Mouse (Mus musculus): ENCODE results near the gene Sh3pxd2a. TPM values are rescaled to one million over a fixed set of nuclear protein-coding genes. Genes with fewer than 3 reads are reported as not detected.
A peak's percentile ranks its signal among the peaks of the same experiment; 100 is the strongest.

Gene Sh3pxd2a
- total RNA-seq, 1 experiment from 2014 or later: 136 TPM

DNA sequence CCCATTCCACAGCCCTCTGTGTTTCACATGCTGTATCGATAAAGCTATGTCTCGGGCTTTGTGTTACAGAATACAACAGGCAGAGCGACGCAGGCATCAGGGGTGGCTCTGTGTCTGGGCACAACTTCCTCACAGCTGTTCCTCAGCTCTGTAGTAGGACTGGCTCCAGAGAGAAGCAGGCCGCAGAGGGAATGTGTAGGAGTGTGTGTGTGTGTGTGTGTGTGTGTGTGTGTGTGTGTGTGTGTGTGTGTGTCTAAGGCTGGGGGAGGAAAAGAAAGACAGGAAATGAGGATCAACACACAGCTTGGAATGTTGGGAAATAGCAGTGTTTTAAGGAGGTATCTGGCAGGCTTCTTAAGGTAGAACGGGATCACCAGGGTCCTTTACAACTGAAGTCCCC is 187.5 kb downstream of the Sh3pxd2a start:
- DNase-seq: peak; percentile 43

DNA sequence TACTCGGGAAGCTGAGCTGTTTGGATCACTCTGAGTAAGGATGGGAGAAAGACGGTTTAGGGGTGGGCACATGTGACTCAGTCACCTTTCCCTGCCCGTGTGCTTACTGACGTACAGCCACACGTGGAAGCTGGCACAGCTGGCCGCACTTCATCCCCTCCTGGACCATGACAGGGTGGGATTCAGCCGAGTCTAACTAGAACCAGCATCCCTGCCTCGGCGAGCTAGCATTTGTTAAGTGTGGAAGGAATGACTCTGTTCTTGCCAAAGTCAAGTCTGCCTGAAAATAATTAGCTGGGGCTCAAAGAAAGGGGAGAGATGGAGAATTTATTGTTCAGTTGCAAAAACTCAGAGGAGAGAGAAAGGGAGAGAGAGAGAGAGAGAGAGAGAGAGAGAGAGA is 193.7 kb downstream of the Sh3pxd2a start:
- no peak for DNase-seq

DNA sequence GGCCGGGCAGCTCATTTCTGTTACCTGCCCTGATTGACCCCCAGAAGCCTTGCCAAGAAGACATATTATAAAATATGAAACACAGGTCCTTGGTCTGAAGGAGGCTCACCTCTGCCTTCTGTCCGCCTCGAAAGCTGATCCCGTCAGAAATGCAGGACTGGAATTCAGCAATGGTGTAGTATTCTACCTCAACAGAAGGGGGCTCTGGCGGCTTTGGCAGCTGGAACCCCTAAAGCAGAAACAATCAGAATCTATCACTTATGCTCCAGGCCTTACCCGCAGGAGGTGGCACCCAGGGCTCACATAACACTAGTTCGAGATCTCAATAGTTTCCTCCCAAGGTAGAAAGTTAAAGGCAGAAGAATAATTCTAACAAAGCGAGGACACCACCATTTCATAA is 194.5 kb downstream of the Sh3pxd2a start:
- peak; percentile 48 for DNase-seq

DNA sequence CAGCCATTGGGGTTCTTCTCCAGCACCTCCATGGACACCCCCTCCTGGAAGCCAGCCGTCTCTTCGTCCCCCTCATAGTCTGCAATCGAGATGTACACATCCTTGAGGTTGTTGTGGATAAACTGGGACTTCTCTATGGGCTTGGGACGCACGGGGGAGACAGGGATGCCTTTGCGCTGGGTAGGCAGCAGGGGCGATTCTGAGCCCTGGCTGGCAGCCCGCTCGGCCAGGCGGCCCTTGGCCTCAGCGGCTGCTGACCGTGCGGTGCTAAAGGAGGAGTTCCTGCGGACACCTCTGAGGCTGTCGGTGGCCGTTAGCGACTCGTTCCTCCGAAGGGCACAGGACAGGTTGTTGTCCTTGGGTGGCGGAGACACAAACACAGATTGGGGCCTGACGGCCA is 197.1 kb downstream of the Sh3pxd2a start:
- DNase-seq: no peak

DNA sequence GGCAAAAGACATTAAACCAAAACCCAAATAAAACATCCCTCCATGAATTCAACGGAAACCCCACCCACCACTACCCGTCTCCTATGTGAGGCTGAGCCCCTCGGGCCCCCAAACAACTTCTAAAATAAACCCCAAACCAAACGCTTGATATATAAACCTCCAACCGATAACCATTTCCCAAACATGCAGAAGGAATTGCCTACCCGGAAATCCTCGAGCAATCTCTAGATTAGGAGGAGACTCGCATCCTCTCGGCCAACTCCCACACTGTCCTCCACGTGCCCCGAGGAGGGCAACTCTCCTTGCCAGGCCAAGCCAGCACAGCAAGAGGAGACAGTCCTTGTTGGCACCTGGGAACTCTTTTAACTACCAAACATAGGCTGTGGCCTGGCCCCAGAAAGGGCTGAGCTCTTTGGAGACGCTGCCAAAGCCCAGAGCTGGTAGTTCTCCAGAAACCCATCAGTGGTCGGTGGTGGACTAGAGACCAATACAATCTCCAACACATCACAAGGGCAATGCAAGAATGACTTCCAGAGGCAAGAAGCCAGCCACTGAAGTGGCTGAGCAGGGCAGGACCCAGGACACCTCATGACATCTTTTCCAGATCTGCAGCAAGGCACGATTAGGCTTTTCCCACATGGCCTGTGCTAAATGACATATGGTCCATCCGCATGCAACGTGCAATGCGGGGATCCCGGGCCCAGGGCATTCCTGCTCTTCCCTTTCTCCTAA is 198.0 kb downstream of the Sh3pxd2a start:
- no peak for DNase-seq

DNA sequence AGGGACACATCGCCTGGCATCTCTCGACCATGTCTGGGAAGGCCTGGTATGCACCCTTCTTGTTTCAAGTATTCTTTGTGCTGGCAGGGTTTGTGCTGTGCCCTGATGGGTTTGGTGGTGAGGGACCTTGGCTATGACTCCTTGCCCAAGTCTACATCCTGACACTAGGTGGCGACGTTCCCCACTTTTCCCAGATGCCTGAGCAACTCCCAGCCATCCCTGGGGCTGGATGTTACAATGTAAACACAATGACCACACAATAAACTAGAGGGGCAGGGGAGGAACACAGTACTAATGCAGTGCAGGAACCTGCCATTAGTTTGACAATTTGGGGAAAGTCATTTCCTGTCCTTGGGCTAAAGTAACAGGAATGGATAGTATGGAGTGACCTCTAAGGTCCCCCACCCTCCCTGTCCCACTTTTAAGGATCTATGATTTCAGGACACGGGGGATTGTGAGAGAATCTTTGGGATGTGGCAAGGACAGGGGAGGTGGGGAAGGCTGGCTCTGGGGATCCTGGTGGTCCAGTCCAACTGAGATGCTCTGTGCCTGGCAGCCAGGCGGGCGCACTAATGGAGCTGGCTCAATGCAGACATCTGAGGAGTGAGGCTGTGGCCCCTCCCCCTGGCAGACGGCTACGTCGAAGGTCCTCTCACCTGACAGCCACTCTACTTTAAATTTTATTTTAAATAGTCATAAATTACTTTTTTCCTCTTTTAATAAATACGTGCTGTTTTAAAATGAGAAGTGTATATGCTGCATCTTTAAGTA is 199.7 kb downstream of the Sh3pxd2a start:
- peak; percentile 85 for DNase-seq

DNA sequence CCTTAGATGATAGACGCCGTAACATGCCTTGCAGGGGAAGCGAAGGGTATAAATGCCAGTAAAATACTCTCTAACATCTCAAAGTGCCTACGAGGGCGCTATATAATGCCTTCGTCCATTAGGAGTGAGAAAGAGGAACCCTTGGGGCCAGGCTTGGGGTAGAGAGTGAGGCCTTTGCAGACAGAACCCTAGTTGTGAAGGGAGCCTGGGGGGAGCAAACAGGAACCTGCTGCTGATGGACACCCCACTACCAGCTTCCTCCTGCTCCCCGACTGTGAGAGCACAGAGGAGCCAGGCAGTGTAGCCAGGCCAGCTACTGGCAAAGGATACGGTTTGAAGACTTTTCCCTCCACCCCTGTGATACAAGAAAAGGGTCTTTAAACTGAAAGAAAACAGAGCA is 200.6 kb downstream of the Sh3pxd2a start:
- no peak for DNase-seq

DNA sequence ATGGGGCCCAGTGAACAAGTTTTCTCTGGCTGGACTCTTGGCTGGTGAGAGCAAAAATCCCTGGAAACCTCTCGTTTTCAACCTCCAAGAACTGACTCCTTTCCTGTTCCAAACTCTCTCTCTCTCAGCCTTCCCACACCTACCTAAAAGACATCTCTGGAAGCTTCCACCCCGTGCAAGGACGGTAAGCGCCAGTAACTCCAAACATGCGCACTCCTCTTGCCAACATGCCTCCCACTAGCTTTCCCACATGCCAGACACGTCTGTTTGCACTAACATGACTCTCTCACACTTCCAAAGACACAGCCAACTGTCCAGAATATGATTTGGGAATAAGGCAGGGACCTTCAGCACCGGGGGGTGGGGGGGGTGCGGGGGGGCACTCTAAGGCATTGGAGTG is 203.0 kb downstream of the Sh3pxd2a start:
- DNase-seq: no peak

DNA sequence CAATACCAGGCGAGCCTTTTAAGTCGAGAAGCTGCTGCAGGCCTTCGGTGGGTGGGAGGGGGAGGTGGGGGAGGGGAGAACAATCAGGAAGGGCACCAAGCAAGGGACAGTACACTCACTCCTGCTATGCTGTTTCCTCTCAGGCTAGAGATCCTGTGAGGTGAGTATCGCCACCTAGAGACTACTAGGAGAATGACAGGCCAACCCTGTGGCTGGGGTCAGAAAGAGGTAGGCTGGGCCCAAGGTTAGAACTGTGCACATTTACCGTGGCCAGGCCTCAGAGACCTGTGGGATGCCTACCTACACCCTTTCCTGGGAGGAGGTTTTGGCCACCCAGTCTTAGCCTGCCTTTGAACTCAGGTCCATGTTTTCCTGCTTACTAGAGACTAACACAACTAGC is 204.6 kb downstream of the Sh3pxd2a start:
- DNase-seq: peak; percentile 67

DNA sequence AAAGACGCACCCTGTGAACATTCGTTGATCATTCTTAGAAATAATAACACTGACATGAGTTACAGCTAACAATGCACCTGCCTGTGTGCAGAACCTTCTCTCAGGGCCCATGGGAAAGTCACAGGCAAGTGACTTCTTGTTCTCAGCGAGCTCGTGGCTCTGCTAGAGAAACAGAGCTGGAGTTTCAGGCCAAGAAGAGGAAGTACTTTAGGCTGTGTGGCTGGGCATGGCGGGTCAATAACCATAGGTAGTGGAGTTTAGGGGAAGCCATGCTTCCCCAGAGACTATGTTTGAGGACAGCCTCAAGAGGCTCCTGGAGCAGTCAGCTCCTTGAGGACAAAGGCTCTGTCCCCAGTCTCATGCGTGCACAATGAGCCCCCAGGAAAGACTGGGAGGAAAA is 208.3 kb downstream of the Sh3pxd2a start:
- no peak for DNase-seq

DNA sequence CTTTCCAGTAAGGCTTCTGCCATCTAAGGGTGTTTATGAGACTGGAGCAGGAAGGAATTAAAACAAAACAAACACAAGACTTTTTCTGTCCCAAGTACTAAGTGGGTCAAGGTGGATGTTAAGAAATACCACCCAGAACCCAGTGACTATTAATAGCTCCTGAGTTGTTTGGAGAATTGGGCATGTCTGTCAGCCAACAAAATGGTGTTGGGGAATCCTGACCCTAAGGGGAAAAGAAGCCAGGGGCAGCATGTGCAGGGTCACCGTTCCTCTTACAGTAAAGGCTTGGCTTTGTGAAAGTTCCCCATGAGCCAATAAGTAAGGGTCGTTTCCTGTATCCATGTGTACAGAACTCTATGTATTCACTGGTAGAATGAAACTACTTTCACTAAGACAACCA is 209.2 kb downstream of the Sh3pxd2a start:
- no peak for DNase-seq

DNA sequence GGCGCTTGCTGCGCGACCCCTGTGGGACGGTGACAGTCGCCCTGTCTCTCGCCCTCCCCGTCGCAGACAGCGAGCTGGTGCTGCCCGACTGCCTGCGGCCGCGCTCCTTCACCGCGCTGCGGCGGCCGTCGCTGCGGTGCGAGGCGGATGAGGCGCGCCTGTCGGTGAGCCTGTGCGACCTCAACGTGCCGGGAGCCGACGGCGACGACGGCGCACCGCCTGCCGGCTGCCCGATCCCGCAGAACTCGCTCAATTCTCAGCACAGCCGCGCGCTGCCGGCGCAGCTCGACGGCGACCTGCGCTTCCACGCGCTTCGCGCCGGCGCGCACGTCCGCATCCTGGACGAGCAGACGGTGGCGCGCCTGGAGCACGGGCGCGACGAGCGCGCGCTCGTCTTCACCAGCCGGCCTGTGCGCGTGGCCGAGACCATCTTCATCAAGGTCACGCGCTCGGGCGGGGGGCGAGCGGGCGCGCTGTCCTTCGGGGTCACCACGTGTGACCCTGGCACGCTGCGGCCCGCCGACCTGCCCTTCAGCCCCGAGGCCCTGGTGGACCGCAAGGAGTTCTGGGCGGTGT is 211.1 kb downstream of the Sh3pxd2a start:
- DNase-seq: peak; percentile 57

DNA sequence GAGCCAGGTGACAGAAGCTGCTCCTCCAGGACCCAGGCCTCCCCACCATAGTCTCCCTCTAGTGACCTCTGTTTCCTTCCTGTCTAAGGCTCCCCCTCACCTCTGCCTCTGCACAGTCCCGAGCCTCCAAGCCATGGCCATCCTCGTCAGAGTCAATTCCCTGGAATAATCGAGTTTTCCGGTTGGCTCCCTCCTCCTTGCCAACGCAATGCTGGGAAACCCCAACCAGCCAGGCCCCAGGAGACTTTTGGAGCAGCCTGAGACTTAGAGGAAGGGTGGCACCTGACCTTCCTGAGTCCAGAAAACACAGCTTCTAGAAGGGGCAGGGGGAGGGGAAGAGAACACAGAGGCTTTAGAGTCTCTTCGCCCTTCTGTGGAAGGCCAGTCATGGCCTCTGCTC is 213.3 kb downstream of the Sh3pxd2a start:
- DNase-seq: no peak

DNA sequence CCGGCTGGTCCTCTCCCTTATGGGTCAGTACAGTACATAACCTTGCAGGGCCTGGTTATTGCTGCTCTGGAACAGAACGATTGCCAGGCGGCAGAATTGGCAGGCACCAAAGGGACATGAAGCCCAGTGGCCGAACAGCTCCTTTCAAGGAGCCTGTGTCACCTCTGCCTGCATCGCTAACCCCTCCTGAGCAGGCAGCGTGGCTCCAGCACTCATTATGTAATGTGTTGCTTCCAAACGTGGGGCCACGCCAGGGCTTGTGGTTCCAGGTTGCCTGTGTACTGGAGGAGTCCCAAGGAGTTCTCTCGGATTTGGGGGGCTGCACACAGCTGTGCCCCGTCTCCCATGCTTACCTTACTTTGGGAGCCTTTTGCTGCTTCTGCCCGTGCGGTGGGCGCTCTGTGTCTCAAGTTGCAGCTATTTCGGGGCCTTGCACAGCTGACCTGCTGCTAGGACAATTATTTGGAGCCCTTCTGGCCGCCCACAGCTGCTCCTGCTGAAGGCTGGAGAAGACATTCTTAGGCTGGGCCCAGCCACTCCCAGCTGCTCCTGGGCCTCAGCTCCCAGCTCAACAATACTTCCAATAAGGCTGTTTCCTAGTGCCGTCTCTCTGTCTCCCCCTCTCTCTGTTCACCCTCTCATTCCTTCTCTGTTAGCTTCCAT is 215.2 kb downstream of the Sh3pxd2a start:
- DNase-seq: peak; percentile 52

DNA sequence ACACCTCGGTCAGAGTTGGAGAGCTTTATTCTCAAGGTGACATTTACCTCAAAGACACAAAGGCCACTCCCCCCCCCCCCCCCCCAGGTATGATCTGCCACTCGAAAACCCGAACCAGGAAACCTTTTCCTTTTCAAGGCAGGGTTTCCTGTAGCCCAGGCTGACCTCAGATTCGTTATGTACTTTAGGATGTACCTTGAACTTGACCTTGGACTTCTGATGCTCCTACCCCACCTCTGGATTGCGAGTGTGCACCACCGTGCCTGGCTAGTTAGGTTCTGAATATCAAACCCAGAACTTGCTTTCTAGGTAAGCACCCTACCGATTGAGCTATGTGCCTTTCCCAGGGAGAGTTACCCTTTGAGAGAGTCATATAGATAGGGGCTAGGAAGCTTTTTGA is 215.9 kb downstream of the Sh3pxd2a start:
- no peak for DNase-seq

DNA sequence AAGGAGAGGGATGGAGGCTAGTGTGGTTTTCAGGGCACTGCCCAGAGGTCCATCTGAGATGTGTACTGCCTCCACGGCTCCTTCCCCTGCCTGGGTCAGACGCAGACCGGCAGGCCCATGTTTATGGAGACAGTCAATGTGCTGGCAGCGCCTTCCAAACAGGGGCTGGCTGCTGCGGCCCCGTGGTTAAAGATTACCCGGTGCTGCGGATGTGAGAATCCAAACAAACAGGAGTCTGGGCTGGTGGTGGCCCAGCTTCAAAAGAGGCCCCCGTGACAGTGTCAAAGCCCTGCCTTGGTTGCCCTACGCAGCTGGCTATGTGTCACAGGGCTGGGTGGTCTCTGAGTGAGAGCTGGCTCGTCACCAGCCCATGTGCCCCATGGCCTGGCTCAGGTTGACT is 216.4 kb downstream of the Sh3pxd2a start:
- no peak for DNase-seq

DNA sequence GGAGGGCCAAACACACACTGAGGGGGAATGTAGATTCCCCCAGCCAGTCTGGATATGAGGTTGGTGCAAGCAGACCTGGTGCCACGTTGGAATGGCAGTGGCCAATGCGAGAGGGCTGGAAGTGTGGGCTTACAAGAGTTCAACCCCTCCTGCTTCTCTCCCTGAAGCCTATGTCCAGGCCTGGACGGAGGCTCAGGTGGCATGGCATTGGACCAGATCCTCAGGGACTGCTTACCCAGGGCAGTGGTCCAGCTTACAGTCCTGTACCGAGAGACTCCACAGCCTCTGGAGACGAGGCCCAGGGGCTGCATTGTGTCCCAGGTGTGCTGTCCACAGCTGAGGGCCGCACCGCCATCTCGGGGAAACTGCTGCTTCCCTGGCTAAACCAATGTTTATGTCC is 218.7 kb downstream of the Sh3pxd2a start:
- DNase-seq: no peak

DNA sequence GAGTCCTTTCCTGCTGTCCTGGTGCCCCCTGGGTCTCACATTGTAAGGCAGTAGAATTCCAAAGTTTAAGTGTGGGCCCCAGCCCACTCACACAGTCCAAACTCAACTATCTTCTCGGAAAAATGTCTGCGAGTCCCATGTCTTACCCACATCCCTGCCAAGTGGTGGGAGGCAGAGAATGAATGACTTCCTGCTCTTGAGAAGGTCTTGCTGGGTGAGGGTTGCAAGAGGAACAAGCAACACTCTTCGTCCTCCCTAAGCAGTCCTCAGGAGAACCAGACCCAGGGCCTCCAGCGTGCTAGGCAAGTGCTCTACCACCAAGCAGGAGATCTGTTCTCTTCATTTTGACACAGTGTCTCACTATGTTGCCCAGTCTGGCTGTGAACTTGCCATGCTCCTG is 222.0 kb downstream of the Sh3pxd2a start:
- no peak for DNase-seq

DNA sequence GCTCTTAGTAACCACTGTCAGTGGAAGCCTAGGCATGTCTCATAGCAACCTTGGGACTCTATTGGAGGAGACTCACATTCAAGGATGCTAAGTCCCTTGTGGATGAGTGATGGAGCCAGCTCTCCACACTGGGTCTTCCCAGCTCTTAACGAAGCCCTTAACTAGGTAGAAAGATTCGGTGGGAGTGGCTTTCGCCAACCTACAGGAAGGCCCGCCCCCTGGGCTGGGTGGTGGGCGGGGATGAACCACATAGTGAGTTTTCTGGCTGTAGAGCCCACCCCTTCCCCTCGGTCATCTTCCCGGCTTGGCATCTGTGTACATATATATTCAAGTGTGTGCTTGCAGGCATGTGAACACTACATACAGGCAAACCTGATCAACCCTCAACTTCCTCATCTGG is 223.2 kb downstream of the Sh3pxd2a start:
- DNase-seq: no peak

DNA sequence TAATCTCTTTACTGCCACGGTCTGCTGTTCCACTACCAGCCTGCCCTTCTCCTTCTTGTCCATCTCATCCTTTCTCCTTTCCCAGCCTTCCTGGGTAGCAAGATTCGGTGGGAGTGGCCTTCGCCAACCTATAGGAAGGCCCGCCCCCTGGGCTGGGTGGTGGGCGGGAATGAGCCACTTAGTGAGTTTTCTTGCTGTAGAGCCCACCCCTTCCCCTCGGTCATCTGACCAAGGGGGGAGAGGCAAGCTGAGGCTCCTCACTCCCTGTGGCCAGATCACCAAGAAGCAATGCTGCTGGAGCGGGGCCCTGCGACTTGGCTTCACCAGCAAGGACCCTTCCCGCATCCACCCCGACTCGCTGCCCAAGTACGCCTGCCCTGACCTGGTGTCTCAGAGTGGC is 224.1 kb downstream of the Sh3pxd2a start:
- no peak for DNase-seq

DNA sequence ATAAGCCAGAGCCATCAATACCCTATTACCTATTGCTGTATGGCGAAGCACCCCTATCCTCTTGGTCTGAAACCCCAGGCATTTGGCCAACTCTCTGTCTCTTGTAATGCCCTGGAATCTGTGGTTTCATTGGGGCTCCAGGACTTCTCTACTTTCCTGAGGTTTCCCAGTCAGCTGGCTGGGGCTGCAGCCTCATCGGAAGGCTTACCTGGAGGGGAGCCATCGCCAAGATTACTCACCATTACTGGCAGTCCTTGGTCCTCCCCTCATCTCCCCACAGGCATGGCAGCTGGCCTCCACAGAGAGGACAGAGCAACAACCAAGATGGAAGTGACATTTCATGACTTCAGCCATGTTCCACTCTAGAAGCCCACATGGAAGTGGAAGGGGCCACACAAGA is 231.1 kb downstream of the Sh3pxd2a start:
- DNase-seq: no peak

DNA sequence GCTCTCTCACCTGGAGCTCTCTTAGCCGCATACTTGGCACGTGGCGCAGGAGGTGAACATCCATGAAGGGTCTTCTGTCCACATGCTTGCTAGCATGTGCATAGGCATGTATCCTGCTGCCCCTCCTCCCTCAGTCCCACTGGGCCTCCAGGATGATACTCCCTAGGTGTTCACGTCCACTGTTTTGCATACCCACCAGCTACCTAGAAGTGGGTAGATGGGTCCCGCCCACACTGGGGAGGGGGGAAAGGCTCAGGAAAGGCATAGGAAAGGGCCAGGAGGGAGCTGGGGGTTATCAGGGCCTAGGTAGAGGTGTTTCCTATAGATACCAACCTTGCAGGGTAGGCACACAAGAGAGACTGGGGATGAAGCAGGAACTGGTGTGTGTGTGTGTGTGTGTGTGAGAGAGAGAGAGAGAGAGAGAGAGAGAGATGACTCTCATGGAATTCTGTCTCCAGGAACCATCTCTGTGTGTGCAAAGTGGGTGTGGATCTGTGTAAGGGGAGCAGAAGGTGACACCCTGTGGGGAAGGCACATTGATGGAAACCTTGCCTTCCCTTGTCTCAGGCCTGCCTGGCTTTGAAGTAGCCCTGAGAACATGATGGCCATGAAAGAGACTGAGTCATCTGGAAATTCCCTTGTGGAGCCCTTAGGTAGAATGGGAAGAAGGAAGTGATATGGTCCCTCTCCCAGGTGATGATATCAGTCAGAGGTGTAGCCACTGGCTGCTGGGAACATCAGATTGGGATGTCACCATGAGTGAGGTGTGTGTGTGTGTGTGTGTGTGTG is 231.9 kb downstream of the Sh3pxd2a start:
- no peak for DNase-seq
